Mouse (Mus musculus) inflammation-experienced regulatory T-cells, adult 6 months (primary cell): ENCODE results near the gene Bet1. TPM values are rescaled to one million over a fixed set of nuclear protein-coding genes. Genes with fewer than 3 reads are reported as not detected.

Experiments used
- ATAC-seq: one replicate; pipeline ENCODE4 v1.8.0; 2017
- polyA plus RNA-seq, 3 experiments: library from polyadenylated mRNA; unstranded; fragments of 100-300 nt; shearing (Covaris generic); gene quantifications; one replicate each; pipeline ENCODE4 v1.2.1; 2017

Bet1 gene
- 10 to 100 TPM; 40.4 to 51.3 (median 42.0) TPM for polyA plus RNA-seq

GRCm38 (mm10) chr6:4086663-4087454, at the start of gene Bet1:
Gene Bet1, minus strand, starts transcription at chr6:4086972.
- ATAC-seq, result peak; percentile 98

DNA sequence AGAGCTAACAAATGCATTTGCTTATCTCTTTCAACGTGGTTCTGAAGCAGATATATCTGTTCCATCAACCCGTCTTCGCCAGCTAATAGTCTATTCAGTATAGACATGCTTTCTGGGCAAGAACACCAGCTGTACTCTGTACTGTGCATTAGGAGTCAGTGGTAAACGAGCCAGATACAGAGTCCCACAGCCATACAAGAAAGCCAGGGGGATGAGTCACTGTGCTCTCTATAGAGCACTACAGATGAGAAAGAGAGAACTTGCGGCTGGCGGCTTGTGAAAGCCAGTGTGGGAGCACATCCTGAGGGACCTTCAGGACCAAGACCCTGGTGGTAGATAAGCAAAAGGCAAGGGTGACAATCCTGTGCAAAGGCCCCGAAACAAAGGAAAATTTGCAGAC, 45.5 kb upstream of the Bet1 start:
- ATAC-seq, result no peak

DNA sequence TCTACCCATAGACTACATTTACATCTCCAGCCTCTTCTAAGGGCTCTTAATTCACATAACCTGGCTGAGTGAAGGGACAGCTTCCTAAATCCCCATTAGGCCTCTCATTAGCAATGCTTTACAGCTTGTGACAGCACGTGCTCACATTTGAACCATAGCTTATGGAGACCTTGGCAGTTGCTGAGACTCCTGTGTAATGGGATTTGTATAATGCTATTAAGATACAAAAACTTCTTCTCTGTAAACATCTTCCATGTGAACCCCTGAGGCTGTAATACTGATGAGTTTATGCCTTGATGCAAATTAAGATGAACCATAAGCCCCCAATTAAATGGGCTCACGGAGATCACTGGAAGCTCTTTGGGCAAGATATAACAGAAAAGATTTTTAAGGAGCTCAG, 44.4 kb upstream of the Bet1 start:
- ATAC-seq, result no peak

GRCm38 (mm10) chr6:4118611-4119010, 31.8 kb upstream of the Bet1 start:
- ATAC-seq, result no peak

GRCm38 (mm10) chr6:4090423-4090822, 3.7 kb upstream of the Bet1 start:
- no peak for ATAC-seq

- no peak for ATAC-seq
Observed at GRCm38 (mm10) chr6:4072281-4072680, 14.5 kb downstream of the Bet1 start.

- no peak for ATAC-seq
Observed at GRCm38 (mm10) chr6:4069714-4070113, 17.1 kb downstream of the Bet1 start.

DNA sequence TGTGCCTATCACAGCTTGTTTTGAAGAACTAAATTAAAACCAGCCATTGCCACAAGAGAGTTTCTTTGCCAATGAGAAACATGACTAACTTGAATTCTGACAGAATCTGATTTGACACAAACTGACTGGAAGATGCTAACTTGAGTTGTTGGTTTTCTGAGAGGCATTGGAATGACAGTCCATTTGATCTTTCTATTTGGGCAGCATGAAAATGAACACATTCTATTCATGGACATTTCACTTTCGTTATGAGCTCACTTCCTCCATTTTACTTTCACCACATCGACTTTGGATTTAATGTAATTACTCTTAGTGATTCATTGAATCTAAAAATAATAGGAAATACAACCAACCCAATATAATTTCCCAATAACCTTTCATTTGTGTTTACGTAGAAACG, 32.4 kb downstream of the Bet1 start:
- ATAC-seq, result no peak

- ATAC-seq, result no peak
Observed at GRCm38 (mm10) chr6:4052843-4053242, 33.9 kb downstream of the Bet1 start.

DNA sequence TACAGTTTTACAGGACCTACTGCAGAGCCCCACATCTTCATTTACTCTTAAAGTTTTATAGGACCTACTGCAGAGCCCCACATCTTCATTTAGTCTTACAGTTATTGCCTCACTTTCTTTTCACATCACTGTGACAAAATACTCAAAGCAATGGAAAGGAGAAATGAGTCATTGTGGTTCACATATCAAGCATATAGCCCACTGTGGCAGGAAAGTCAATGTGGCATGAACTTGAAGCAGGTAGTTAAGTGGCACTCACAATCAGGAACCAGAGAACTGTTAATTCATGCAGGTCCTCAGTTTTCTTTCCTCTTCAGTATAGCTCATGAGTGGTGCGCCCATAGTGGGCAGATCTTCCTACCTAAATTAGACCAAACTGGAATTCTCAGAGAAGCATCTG, 39.6 kb downstream of the Bet1 start:
- no peak for ATAC-seq

DNA sequence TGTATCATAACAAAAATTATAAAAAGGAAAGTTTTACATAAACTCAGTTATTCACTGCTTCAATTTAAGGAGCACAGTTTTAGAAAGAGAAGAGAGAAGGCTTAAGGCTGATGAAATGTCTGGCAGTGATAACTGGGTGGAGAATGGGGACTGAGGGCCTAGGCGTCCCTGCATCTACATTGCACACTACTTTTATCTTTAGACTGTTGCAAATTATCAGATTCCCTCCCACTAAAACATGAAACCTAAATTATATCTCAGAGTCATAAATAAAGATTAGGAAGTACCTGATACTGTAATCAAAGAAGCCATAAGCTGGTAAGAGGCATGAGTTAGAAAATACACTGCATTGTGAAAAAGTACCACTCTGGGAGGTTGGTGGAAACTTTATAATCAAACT, 45.0 kb downstream of the Bet1 start:
- no peak for ATAC-seq

GRCm38 (mm10) chr6:4030956-4031355, 55.8 kb downstream of the Bet1 start:
- ATAC-seq, result no peak

Other genes starting within 250 kb of the Bet1 start
- gene Tfpi2, start 98.1 kb downstream of the Bet1 start, polyA plus RNA-seq, result not detected
- not detected for gene Gngt1, start 93.2 kb downstream of the Bet1 start, polyA plus RNA-seq
- gene Gng11, start 83.1 kb downstream of the Bet1 start, polyA plus RNA-seq, result not detected